Mouse (Mus musculus): ENCODE measurements around the gene Flywch2.

DNA sequence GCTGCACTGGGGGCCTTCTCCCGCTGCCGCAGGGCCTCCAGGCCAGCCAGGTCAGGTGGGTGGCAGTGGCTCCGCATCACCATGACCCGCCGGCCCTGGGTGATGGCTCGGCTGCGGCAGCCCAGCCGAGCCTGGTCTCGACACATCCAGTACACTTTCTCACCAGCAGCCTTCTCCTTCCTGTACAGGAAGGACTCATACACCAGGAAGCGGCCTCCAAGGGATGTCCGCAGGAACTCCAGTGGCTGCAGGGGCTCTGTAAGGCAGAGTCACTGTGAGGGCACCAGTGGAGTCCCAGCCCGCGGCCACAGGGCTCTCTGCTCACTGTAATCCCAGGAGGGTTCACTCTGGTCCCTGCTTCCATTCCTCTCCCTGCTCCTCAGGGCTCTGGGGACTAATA, 30.2 kb downstream of the Flywch2 start:
- no peak for TF ChIP-seq CHD2 (IDR thresholded peaks at IDR 0.05; ENCODE audit: low read length)
- TF ChIP-seq CTCF (IDR thresholded peaks at IDR 0.05 in 2 of 3, conservative IDR thresholded peaks at IDR 0.05 in 1 of 3; ENCODE audit: control insufficient read depth in 1 of 3, insufficient read depth in 1 of 3, low read depth in 2 of 3, low read length in 3 of 3, poor library complexity in 1 of 3, severe bottlenecking in 1 of 3), result no peak
- TF ChIP-seq ZC3H11A (IDR thresholded peaks at IDR 0.05; ENCODE audit: low read depth, low read length), result no peak
- TF ChIP-seq MYB (IDR thresholded peaks at IDR 0.05; ENCODE audit: low read depth, low read length), result no peak
- TF ChIP-seq GATA1 (IDR thresholded peaks at IDR 0.05; ENCODE audit: low read depth, low read length), result no peak
- no peak for TF ChIP-seq MAX (IDR thresholded peaks at IDR 0.05; ENCODE audit: low read length)
- no peak for TF ChIP-seq POLR2A (IDR thresholded peaks at IDR 0.05; ENCODE audit: control insufficient read depth in 1 of 2, insufficient read depth in 1 of 2, low read depth in 1 of 2, low read length in 2 of 2, poor library complexity in 1 of 2)
- TF ChIP-seq GABPA (IDR thresholded peaks at IDR 0.05; ENCODE audit: low read depth, low read length), result no peak
- no peak for TF ChIP-seq USF2 (IDR thresholded peaks at IDR 0.05; ENCODE audit: borderline replicate concordance in 1 of 2, insufficient read depth in 1 of 2, low read depth in 1 of 2, low read length in 2 of 2)
- TF ChIP-seq HCFC1 (IDR thresholded peaks at IDR 0.05; ENCODE audit: low read depth, low read length), result no peak
- no peak for TF ChIP-seq ZKSCAN1 (IDR thresholded peaks at IDR 0.05; ENCODE audit: low read depth, low read length)
- TF ChIP-seq E2F4 (IDR thresholded peaks at IDR 0.05; ENCODE audit: borderline replicate concordance, low read depth, low read length), result no peak

Measured in MEL (cell line).